Comparison of ENCODE assay signal across 14 mouse cellular contexts in the genomic region with DNA sequence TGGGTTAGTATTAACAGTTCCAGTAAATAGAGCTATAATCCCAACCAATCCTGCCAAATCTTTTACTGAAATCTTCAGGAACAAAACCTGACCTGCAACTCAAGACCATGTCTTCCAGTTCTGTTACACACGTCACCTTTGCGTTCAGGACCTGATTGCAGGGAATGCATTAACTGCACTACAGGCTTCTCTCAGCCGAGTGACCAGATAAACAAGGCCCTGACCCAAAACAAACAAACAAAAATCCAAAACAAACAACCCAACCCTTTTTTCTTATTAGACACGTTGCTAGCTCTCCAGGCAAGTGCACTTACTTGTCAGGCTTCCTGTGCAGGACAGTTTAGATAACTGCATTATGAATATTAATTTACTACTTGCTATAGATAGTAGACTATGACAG.
"Had no signal": no experiment of that assay in that cellular context is flagged by ENCODE, and none has a peak within 500 bp of the region (broad histone marks: within the 10 kb centered on the region; RNA-seq: fewer than 3 reads in every experiment).

No protein-coding gene starts in this region.

- H3K9ac ChIP-seq: limb, embryonic 13.5 days; lung, embryonic 15.5 days; midbrain, embryonic 13.5 days had no signal

- H3K4me3 ChIP-seq: layer of hippocampus, adult 2 months; limb, embryonic 13.5 days; liver, embryonic 12.5 days; lung, embryonic 15.5 days; midbrain, embryonic 13.5 days had no signal

- H3K4me2 ChIP-seq: limb, embryonic 13.5 days; liver, embryonic 12.5 days; lung, embryonic 15.5 days; midbrain, embryonic 13.5 days had no signal

- ATAC-seq: intestine, embryonic 16.5 days; liver, embryonic 12.5 days; midbrain, embryonic 13.5 days had no signal

- H3K27ac ChIP-seq: kidney, postnatal 0 days; layer of hippocampus, adult 2 months; limb, embryonic 13.5 days; liver, embryonic 12.5 days; lung, embryonic 15.5 days; midbrain, embryonic 13.5 days had no signal

- H3K9me3 ChIP-seq: limb, embryonic 13.5 days; liver, embryonic 12.5 days; lung, embryonic 15.5 days; midbrain, embryonic 13.5 days had no signal

- H3K27me3 ChIP-seq: limb, embryonic 13.5 days; liver, embryonic 12.5 days; lung, embryonic 15.5 days; midbrain, embryonic 13.5 days had no signal

- DNase-seq: kidney, postnatal 4 days; lung, postnatal 4 days; retina, postnatal 1 day; right cerebral cortex, postnatal 4 days; spleen, adult 18-20 months; thymus, adult 18-20 months; thymus, postnatal 14 days had no signal
